Mouse (Mus musculus) G1E (cell line): ENCODE data around the gene Gm10799.

Source experiments
- CTCF ChIP-seq: IDR thresholded peaks from 2 replicates; pipeline ENCODE4 v1.5.1; 2012; ENCODE audit warnings: low read depth, low read length, inconsistent platforms, mixed read lengths
- GATA1 ChIP-seq: IDR thresholded peaks from 2 replicates; pipeline ENCODE4 v1.6.1; 2012; ENCODE audit warnings: borderline replicate concordance, low read length, inconsistent platforms, mixed read lengths
- POLR2AphosphoS5 ChIP-seq: IDR thresholded peaks from 2 replicates; pipeline ENCODE4 v1.6.1; 2012; ENCODE audit warnings: low read depth, low read length, inconsistent platforms; ENCODE audit not compliant: insufficient replicate concordance
- TAL1 ChIP-seq: conservative IDR thresholded peaks from 2 replicates; pipeline ENCODE4 v1.6.1; 2012; ENCODE audit warnings: low read depth, low read length, inconsistent platforms, mixed read lengths

- TF ChIP-seq GATA1 (no peak), CTCF (no peak), POLR2AphosphoS5 (no peak), TAL1 (no peak)
Measured at GRCm38 (mm10) chr2:104035595-104035994, 32.8 kb downstream of the Gm10799 start.
